Mouse (Mus musculus) forebrain, embryonic 13.5 days (tissue): ENCODE results near the gene Snx11. TPM values are rescaled to one million over a fixed set of nuclear protein-coding genes. Genes with fewer than 3 reads are reported as not detected.
"Not testable (repeated sequence)": the region's sequence is repeated elsewhere in the genome, so short reads cannot be mapped to it uniquely, and the experiment has no call there.

Experiments used
- ATAC-seq: fragments of 200-750 bp; cut with Nextera tagmentation; 2 replicates; pipeline ENCODE4 v1.8.0; 2017
- H3K27ac ChIP-seq: fragments of 300-500 bp; sonication (generic); 2 replicates; pipeline ENCODE4 v1.5.1; 2015; ENCODE audit warnings: inconsistent platforms, mild to moderate bottlenecking, moderate library complexity
- H3K27me3 ChIP-seq: fragments of 300-500 bp; sonication (generic); 2 replicates; pipeline ENCODE4 v1.6.1; 2015; ENCODE audit warnings: mild to moderate bottlenecking, inconsistent platforms
- H3K36me3 ChIP-seq: fragments of 300-500 bp; sonication (generic); 2 replicates; pipeline ENCODE4 v1.6.1; 2015; ENCODE audit warnings: mild to moderate bottlenecking, inconsistent platforms; ENCODE audit not compliant: poor library complexity, severe bottlenecking
- H3K4me1 ChIP-seq: fragments of 300-500 bp; sonication (generic); 2 replicates; pipeline ENCODE4 v1.6.1; 2015; ENCODE audit warnings: inconsistent platforms
- H3K4me2 ChIP-seq: fragments of 300-500 bp; sonication (generic); 2 replicates; pipeline ENCODE4 v1.6.1; 2015; ENCODE audit warnings: inconsistent platforms, mild to moderate bottlenecking, moderate library complexity
- H3K4me3 ChIP-seq: fragments of 300-500 bp; sonication (generic); 2 replicates; pipeline ENCODE4 v1.5.1; 2015; ENCODE audit warnings: mild to moderate bottlenecking, inconsistent platforms
- H3K9ac ChIP-seq: fragments of 300-500 bp; sonication (generic); 2 replicates; pipeline ENCODE4 v1.6.1; 2015; ENCODE audit warnings: mild to moderate bottlenecking, inconsistent platforms
- H3K9me3 ChIP-seq: fragments of 300-500 bp; sonication (generic); replicated peaks from 2 replicates; pipeline ENCODE4 v1.6.1; 2016; ENCODE audit warnings: inconsistent platforms
- WGBS: fragments of 180-500 bp; shearing (Covaris S2); methylation state at CpG from one replicate; pipeline ENCODE4 v1.1.7; 2015; 5-methylcytosine and 5-hydroxymethylcytosine counted together
- polyA plus RNA-seq: library from polyadenylated mRNA; unstranded; fragments of >200 nt; fragmentation: Nextera tagmentation; extraction: Ambion mirVana; gene quantifications from 2 replicates; pipeline ENCODE4 v1.2.1, GENCODE M21; 2015

Snx11 gene
- polyA plus RNA-seq, 1 experiment from 2014 or later = 36.2 TPM

- Histone ChIP-seq H3K27me3 (no peaks in the 10 kb centered on the region), H3K9ac (peak overlapping the region; percentile 95), H3K27ac (no peak overlapping the region), H3K4me2 (peak overlapping the region; percentile 98), H3K4me1 (peaks cover 43% of the 10 kb centered on the region), H3K4me3 (peak overlapping the region; percentile 96), H3K36me3 (no peaks in the 10 kb centered on the region), H3K9me3 (no peaks in the 10 kb centered on the region)
- no peak for ATAC-seq
- 4% methylated on average over 5 of the region's 5 CpGs for WGBS
These were observed 12.6 kb upstream of the Snx11 start for GRCm38 (mm10) chr11:96789990-96790389.

DNA sequence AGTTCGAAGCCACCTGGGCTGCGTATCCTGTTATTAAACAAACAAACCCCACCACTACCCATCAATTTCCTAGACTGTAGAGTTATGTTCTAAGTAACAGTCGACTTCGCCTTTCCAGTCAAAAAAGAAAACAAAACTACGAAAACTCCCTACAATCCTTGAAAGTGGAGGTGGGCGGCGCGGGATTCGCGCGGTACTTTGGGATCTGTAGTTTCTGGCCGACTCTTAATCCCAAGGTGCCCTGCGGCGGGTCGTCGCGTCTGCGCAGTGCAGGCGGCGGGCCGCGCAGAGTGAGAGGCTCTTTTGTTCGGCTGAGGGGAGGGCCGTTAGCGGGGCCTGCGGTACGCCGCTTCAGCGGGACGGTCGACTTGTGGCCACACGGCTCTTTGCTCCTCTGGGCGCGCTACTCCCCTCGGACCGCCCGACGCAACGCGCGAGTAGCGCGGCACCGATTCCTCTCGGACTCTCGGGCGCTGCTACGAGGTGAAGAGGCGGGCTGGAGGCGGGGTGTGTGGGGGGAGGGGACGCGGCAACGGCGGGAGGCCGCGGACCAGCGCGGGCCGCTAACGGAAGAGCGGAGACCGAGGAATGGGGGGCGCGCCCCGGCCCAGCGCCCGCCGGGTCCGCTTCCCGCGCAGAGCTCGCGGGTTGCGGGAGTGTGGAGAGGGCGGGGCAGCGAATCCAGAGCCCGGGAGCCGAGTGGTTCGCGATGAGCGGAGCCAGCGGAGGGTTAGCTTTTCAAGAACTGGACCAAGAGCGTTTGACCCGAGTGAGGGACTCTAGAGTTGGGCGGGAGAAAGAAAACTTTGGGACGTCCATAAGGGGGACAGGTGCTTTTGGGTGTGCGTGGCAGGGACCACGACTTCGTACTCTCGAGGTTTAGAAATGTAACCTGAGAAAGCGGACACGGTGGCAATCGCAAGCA, 11.8 kb upstream of the Snx11 start, which contains the start of gene Cbx1:
TSS of gene Cbx1 (plus strand) at position 257 of the 925 bp plus-strand sequence.
- Histone ChIP-seq H3K4me3 (peak within 1 kb of the TSS; percentile 96), H3K9me3 (no peaks in the 10 kb centered on the region), H3K4me2 (peak within 1 kb of the TSS; percentile 98), H3K36me3 (no peaks in the 10 kb centered on the region), H3K9ac (peak within 1 kb of the TSS; percentile 95), H3K4me1 (peaks cover 43% of the 10 kb centered on the region), H3K27me3 (no peaks in the 10 kb centered on the region), H3K27ac (peak within 1 kb of the TSS; percentile 94)
- peak; percentile 99 for ATAC-seq
- 2% methylated on average over 92 of the region's 93 CpGs for WGBS

DNA sequence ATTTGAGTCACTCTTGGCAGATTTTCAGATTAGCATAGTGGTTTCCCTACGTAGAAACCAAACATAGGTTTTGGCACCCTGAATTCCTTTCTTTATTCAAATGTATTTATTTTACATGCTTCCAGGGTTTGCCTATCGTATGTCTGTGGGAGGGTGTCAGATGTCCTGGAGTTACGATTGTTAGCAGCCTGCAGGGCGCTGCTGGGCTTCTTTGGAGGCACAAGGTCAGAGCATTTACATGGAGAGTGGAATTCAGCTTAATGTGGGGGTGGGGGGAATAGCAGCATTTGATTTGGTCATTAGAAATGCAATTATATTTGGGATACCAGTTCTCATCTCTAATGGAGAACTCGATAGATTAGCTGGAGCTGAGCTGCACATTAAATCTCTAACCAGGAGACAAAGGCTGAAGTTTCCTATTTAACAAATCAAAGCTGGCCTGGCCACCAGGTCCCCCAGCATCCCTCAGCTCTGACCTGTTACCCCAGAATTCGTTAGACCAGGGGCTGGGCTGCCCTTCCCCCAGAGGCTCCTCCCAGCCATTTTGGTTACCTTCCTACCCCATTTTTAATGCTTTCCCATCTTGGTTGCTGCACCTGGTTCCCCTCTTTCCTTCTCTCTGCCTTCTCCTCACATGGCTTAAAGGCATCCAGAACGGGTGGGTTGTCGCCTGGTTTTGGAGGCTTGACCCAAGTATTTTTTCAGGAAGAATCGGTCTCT, 9.5 kb upstream of the Snx11 start:
- H3K4me1 ChIP-seq = peaks cover 21% of the 10 kb centered on the region
- no peaks in the 10 kb centered on the region for H3K36me3 ChIP-seq
- no peak overlapping the region for H3K4me3 ChIP-seq
- 30% methylated on average over 9 of the region's 9 CpGs for WGBS
- ATAC-seq = no peak
- H3K9ac ChIP-seq = no peak overlapping the region
- H3K27me3 ChIP-seq = no peaks in the 10 kb centered on the region
- no peak overlapping the region for H3K4me2 ChIP-seq
- no peaks in the 10 kb centered on the region for H3K9me3 ChIP-seq
- no peak overlapping the region for H3K27ac ChIP-seq

- WGBS = 10% methylated on average over 7 of the region's 7 CpGs
- not testable (repeated sequence) for H3K4me3 ChIP-seq, H3K36me3 ChIP-seq, H3K9ac ChIP-seq, H3K27ac ChIP-seq, ATAC-seq, H3K9me3 ChIP-seq, H3K4me2 ChIP-seq, H3K27me3 ChIP-seq, H3K4me1 ChIP-seq
These were observed 7.5 kb upstream of the Snx11 start for GRCm38 (mm10) chr11:96784847-96785246.

- no peak for ATAC-seq
- no peak overlapping the region for H3K27ac ChIP-seq
- H3K4me3 ChIP-seq = no peak overlapping the region
- peaks cover 7% of the 10 kb centered on the region for H3K4me1 ChIP-seq
- no peak overlapping the region for H3K9ac ChIP-seq
- no peaks in the 10 kb centered on the region for H3K27me3 ChIP-seq
- H3K9me3 ChIP-seq = no peaks in the 10 kb centered on the region
- no peak overlapping the region for H3K4me2 ChIP-seq
- H3K36me3 ChIP-seq = no peaks in the 10 kb centered on the region
- 79% methylated on average over 2 of the region's 2 CpGs for WGBS
These were observed 4.1 kb upstream of the Snx11 start for GRCm38 (mm10) chr11:96781425-96781824.

GRCm38 (mm10) chr11:96780306-96780705, 2.9 kb upstream of the Snx11 start:
- ATAC-seq = no peak
- Histone ChIP-seq H3K9ac (no peak overlapping the region), H3K27ac (no peak overlapping the region), H3K9me3 (no peaks in the 10 kb centered on the region), H3K4me1 (peaks cover 18% of the 10 kb centered on the region), H3K27me3 (no peaks in the 10 kb centered on the region), H3K4me2 (no peak overlapping the region), H3K36me3 (no peaks in the 10 kb centered on the region), H3K4me3 (no peak overlapping the region)
- 73% methylated on average over 5 of the region's 5 CpGs for WGBS

DNA sequence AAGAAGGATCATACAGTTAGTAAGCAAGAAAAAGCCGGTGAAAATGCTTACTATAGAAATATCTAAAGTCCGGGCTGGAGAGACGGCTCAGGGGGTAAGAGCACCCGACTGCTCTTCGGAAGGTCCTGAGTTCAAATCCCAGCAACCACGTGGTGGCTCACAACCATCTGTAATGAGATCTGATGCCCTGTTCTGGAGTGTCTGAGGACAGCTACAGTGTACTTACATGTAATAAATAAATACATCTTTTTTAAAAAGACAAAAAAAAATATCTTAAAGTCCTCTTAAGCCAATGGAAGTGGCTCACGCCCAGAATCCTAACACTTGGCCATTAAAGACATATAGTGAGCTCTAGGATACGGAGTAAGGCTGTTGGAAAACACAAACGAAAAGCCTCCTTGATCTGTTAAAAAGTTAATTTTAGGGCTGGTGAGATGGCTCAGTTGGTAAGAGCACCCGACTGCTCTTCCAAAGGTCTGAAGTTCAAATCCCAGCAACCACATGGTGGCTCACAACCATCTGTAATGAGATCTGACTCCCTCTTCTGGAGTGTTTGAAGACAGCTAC, 785 bp upstream of the Snx11 start:
- H3K9me3 ChIP-seq, ATAC-seq, H3K27me3 ChIP-seq: not testable (repeated sequence)
- Histone ChIP-seq H3K4me1 (peaks cover 25% of the 10 kb centered on the region), H3K4me2 (peak overlapping the region; percentile 87), H3K27ac (peak overlapping the region; percentile 68; the same call in 1 of the 2 replicates), H3K36me3 (peaks cover 12% of the 10 kb centered on the region), H3K4me3 (peak overlapping the region; percentile 73), H3K9ac (peak overlapping the region; percentile 76)
- 70% methylated on average over 10 of the region's 10 CpGs for WGBS

DNA sequence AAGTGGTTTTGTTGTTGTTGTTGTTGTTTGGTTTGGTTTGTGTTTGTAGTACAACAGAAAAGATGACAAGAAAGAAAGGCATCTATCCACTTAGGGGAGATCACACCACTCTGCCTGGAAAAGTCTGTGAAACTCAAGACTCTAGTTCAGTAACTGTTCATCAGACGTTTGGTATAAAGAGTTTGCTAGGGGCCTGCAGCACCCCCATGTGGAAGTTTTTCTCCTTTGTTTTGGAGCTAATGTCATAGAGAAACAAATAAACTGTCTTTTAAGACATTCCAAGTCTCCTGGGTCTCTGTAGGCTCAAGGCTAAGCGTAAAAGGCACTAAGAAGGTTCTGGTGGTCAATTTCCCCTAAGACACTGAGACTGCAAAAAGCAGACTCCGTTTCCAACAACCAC, 1.3 kb downstream of the Snx11 start:
- Histone ChIP-seq H3K27ac (no peak overlapping the region), H3K9me3 (no peaks in the 10 kb centered on the region), H3K4me3 (peak overlapping the region; percentile 73; the same call in 1 of the 2 replicates), H3K36me3 (peaks cover 33% of the 10 kb centered on the region), H3K4me2 (peak overlapping the region; percentile 87), H3K27me3 (no peaks in the 10 kb centered on the region), H3K9ac (peak overlapping the region; percentile 76; the same call in 1 of the 2 replicates), H3K4me1 (peaks cover 25% of the 10 kb centered on the region)
- 49% methylated on average over 3 of the region's 3 CpGs for WGBS
- no peak for ATAC-seq

- ATAC-seq = no peak
- Histone ChIP-seq H3K27me3 (no peaks in the 10 kb centered on the region), H3K36me3 (peaks cover 37% of the 10 kb centered on the region), H3K9ac (no peak overlapping the region), H3K27ac (no peak overlapping the region), H3K4me1 (peaks cover 25% of the 10 kb centered on the region), H3K4me2 (peak overlapping the region; percentile 7; the same call in 1 of the 2 replicates), H3K9me3 (no peaks in the 10 kb centered on the region), H3K4me3 (no peak overlapping the region)
- 76% methylated on average over 7 of the region's 7 CpGs for WGBS
These were observed 1.7 kb downstream of the Snx11 start for GRCm38 (mm10) chr11:96775665-96776064.

DNA sequence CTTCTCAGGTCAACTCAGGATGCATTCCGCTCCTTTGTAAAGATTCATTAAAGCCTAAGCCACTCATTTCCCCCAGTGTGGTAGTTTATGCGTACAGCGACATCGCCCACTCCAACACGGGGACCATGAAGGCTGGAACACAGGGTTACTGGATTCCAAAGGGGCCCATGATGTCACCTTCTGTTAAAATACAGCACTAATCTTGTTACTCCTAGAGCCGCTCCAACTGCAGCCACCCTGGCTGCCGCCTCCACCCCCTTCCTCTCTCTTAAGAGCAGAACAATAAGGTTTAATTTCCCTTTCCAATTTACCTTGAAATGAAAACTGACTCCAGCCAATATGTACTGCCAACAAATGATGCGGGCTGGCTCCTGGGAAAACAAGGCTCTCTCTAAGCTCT, 2.3 kb downstream of the Snx11 start:
- H3K9ac ChIP-seq = no peak overlapping the region
- WGBS = 82% methylated on average over 8 of the region's 8 CpGs

DNA sequence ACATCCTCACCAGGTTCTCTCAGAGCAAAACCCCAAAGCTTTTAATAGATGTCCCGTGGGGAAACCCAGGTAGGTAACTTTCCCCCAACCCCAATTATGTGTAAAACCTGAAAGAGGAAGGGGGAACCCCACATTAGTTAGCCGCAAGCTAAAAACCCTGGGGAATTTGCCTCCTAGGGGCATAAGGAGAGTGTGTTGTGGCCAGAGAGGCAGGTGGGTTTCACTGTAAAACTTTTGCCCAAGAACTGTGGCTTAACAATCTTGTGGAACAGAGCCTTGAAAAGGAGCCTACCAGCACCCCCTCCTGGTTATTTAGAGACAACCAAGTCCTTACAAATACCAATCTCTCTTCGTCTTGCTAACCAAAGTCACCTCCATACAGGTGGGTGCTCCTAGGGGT, 2.8 kb downstream of the Snx11 start:
- no peak overlapping the region for H3K27ac ChIP-seq
- H3K4me3 ChIP-seq = no peak overlapping the region
- no peak for ATAC-seq
- peaks cover 25% of the 10 kb centered on the region for H3K4me1 ChIP-seq
- H3K27me3 ChIP-seq = no peaks in the 10 kb centered on the region
- H3K4me2 ChIP-seq = no peak overlapping the region
- H3K36me3 ChIP-seq = peaks cover 48% of the 10 kb centered on the region
- 85% methylated on average over 3 of the region's 3 CpGs for WGBS
- H3K9me3 ChIP-seq = no peaks in the 10 kb centered on the region
- no peak overlapping the region for H3K9ac ChIP-seq

More for the DNA sequence above, 2.3 kb downstream of the Snx11 start:
- H3K27me3 ChIP-seq = no peaks in the 10 kb centered on the region
- ATAC-seq = no peak
- H3K9me3 ChIP-seq = no peaks in the 10 kb centered on the region
- peaks cover 43% of the 10 kb centered on the region for H3K36me3 ChIP-seq
- H3K4me3 ChIP-seq = no peak overlapping the region
- H3K27ac ChIP-seq = no peak overlapping the region
- H3K4me2 ChIP-seq = no peak overlapping the region
- H3K4me1 ChIP-seq = peaks cover 25% of the 10 kb centered on the region

DNA sequence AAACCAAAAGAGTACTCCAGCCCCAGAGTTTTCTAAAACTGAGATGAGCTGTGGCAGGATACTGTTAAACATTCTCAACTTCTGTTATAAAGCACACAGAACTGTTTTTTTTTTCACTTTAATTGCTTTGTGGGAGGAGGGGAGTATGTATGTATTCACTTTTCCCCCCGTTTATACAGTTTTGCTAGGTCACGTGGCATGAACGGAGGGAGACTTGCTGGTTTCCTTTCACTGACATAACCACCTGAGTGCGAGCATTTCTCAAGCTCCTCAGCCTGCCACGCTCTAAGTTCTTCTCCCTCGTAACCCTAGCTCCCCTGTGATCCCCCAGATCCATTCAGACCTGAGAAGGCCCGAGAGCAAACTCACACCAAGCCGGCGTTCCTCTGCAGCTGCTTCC, 4.9 kb downstream of the Snx11 start:
- Histone ChIP-seq H3K27me3 (no peaks in the 10 kb centered on the region), H3K4me3 (no peak overlapping the region), H3K27ac (no peak overlapping the region), H3K4me2 (no peak overlapping the region), H3K9me3 (no peaks in the 10 kb centered on the region), H3K4me1 (peaks cover 36% of the 10 kb centered on the region), H3K9ac (no peak overlapping the region), H3K36me3 (peaks cover 67% of the 10 kb centered on the region)
- no peak for ATAC-seq
- 91% methylated on average over 9 of the region's 9 CpGs for WGBS
